Mouse (Mus musculus) cerebellum, adult 2 months (tissue): Measurements from ENCODE around the gene Smarca4.

ENCODE experiments used
- CTCF ChIP-seq: fragments of 200-500 bp; IDR thresholded peaks from 2 replicates; pipeline ENCODE4 v1.5.1; 2011; ENCODE audit warnings: low read depth, mild to moderate bottlenecking, control low read depth, low read length, moderate library complexity, borderline replicate concordance; ENCODE audit not compliant: insufficient read depth
- POLR2A ChIP-seq: fragments of 200-500 bp; IDR thresholded peaks from 2 replicates; pipeline ENCODE4 v1.6.1; 2011; ENCODE audit warnings: low read length, control low read depth, borderline replicate concordance; ENCODE audit not compliant: insufficient read depth

- TF ChIP-seq CTCF: no peak
- TF ChIP-seq POLR2A: no peak
Measured at GRCm38 (mm10) chr9:21633106-21633505, 17.1 kb downstream of the Smarca4 start.
